Mouse (Mus musculus): Measurements from ENCODE around the gene Kank4.
"Not testable (repeated sequence)": the region's sequence is repeated elsewhere in the genome, so short reads cannot be mapped to it uniquely, and the experiment has no call there.

Kank4 gene

GRCm38 (mm10) chr4:98831726-98832125 lies 14.4 kb upstream of the Kank4 start:
- DNase-seq (ENCODE audit: low spot score in 2 of 2): no peak

- no peak for DNase-seq (ENCODE audit: low spot score in 2 of 2)
Observed at GRCm38 (mm10) chr4:98826701-98827100, 9.4 kb upstream of the Kank4 start.

GRCm38 (mm10) chr4:98823740-98824139 lies 6.4 kb upstream of the Kank4 start, which contains the start of gene I0C0044D17Rik:
Gene I0C0044D17Rik, minus strand, starts transcription at chr4:98823840.
- DNase-seq (ENCODE audit: low spot score in 2 of 2): not testable (repeated sequence)

- DNase-seq (ENCODE audit: low spot score in 2 of 2): no peak
Observed at GRCm38 (mm10) chr4:98823047-98823446, 5.7 kb upstream of the Kank4 start.

- DNase-seq (ENCODE audit: low spot score in 2 of 2): no peak
Observed at GRCm38 (mm10) chr4:98822478-98822877, 5.1 kb upstream of the Kank4 start.

GRCm38 (mm10) chr4:98819216-98819755 lies 1.9 kb upstream of the Kank4 start:
- DNase-seq (ENCODE audit: low spot score in 2 of 2): no peak

GRCm38 (mm10) chr4:98816807-98817183 lies 542 bp downstream of the Kank4 start:
- no peak for DNase-seq (ENCODE audit: low spot score in 2 of 2)

GRCm38 (mm10) chr4:98806306-98806705 lies 11.0 kb downstream of the Kank4 start:
- DNase-seq (ENCODE audit: low spot score in 2 of 2): no peak

GRCm38 (mm10) chr4:98805291-98806048 lies 11.9 kb downstream of the Kank4 start:
- DNase-seq (ENCODE audit: low spot score in 2 of 2): no peak

- DNase-seq (ENCODE audit: low spot score in 2 of 2): no peak
Observed at GRCm38 (mm10) chr4:98804476-98805134, 12.7 kb downstream of the Kank4 start.

- no peak for DNase-seq (ENCODE audit: low spot score in 2 of 2)
Observed at GRCm38 (mm10) chr4:98801775-98802174, 15.6 kb downstream of the Kank4 start.

- no peak for DNase-seq (ENCODE audit: low spot score in 2 of 2)
Observed at GRCm38 (mm10) chr4:98800824-98801223, 16.5 kb downstream of the Kank4 start.

GRCm38 (mm10) chr4:98796591-98797341 lies 20.6 kb downstream of the Kank4 start:
- DNase-seq (ENCODE audit: low spot score in 2 of 2): no peak

GRCm38 (mm10) chr4:98795241-98795640 lies 22.1 kb downstream of the Kank4 start:
- DNase-seq (ENCODE audit: low spot score in 2 of 2): no peak

GRCm38 (mm10) chr4:98793486-98793885 lies 23.9 kb downstream of the Kank4 start:
- no peak for DNase-seq (ENCODE audit: low spot score in 2 of 2)

GRCm38 (mm10) chr4:98790721-98791120 lies 26.6 kb downstream of the Kank4 start:
- DNase-seq (ENCODE audit: low spot score in 2 of 2): no peak

- DNase-seq (ENCODE audit: low spot score in 2 of 2): no peak
Observed at GRCm38 (mm10) chr4:98789861-98790311, 27.5 kb downstream of the Kank4 start.

GRCm38 (mm10) chr4:98789133-98789765 lies 28.1 kb downstream of the Kank4 start:
- DNase-seq (ENCODE audit: low spot score in 2 of 2): no peak

GRCm38 (mm10) chr4:98786281-98786680 lies 31.1 kb downstream of the Kank4 start:
- DNase-seq (ENCODE audit: low spot score in 2 of 2): no peak

GRCm38 (mm10) chr4:98785851-98786250 lies 31.5 kb downstream of the Kank4 start:
- no peak for DNase-seq (ENCODE audit: low spot score in 2 of 2)

- no peak for DNase-seq (ENCODE audit: low spot score in 2 of 2)
Observed at GRCm38 (mm10) chr4:98778219-98778618, 39.1 kb downstream of the Kank4 start.

GRCm38 (mm10) chr4:98777464-98777863 lies 39.9 kb downstream of the Kank4 start:
- DNase-seq (ENCODE audit: low spot score in 2 of 2): no peak
